Comparison of ENCODE assay signal across 28 mouse cellular contexts in the genomic region with DNA sequence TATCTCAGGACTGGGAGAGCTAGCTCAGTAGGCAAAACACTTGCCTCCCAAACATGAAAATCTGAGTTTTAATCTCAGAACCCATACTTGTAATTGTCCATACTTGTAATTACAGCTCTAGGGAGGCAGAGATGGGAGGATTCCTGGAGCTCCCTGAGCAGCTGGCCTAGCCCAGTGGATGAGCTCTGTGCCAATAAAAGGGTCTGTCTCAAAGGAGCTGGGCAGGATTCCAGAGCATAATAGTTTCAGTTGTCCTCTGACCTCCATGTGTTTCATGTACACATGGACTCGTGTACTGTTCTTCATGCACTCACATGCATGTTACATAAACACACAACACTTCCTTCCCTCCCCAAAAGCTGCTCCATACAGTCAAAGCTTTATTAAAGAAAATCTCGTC.
A peak's percentile ranks its signal among the peaks of the same experiment; 100 is the strongest.
DNase-seq lines count a peak whose midpoint lies in the region; ATAC-seq and TF ChIP-seq lines count a peak whose summit lies in the region.
"Had no signal": no experiment of that assay in that cellular context is flagged by ENCODE, and none has a peak within 500 bp of the region (broad histone marks: within the 10 kb centered on the region; RNA-seq: fewer than 3 reads in every experiment).

No protein-coding gene starts in this region.

- no peak for TF ChIP-seq POLR2A in brain, embryonic 14.5 days (IDR thresholded peaks at IDR 0.05; ENCODE audit: borderline replicate concordance, extremely low read depth, insufficient read depth, insufficient read length, poor library complexity, severe bottlenecking)

- H3K27me3 ChIP-seq in kidney, postnatal 0 days (ENCODE audit: insufficient read depth, low read length) = no peaks in the 10 kb centered on the region
- no peaks in the 10 kb centered on the region for H3K27me3 ChIP-seq in kidney, embryonic 14.5 days (ENCODE audit: control insufficient read depth, insufficient read depth, low read length)
- no peaks in the 10 kb centered on the region for H3K27me3 ChIP-seq in lung, embryonic 16.5 days (ENCODE audit: control insufficient read depth, insufficient read depth, low read depth, low read length)
- H3K27me3 ChIP-seq: forebrain, embryonic 15.5 days; hindbrain, embryonic 12.5 days; liver, embryonic 12.5 days; megakaryocyte, embryonic 14.5 days; midbrain, embryonic 12.5 days; neural tube, embryonic 12.5 days; Patski had no signal

- no peak for ATAC-seq in kidney, postnatal 0 days (replicated peaks; ENCODE audit: low FRiP score, low read depth)
- ATAC-seq in kidney, embryonic 14.5 days (ENCODE audit: low FRiP score, low TSS enrichment) = no peak
- peak; percentile 92 for ATAC-seq in lung, embryonic 16.5 days (ENCODE audit: low read depth)
- no peak for ATAC-seq in frontal cortex, adult (ENCODE audit: low TSS enrichment)
- ATAC-seq: forebrain, embryonic 15.5 days; intestine, embryonic 16.5 days; liver, embryonic 12.5 days; liver, postnatal 0 days; Patski had no signal

- WGBS in kidney, postnatal 0 days = 55% methylated on average over 2 of the region's 2 CpGs
- WGBS in kidney, embryonic 14.5 days = 72% methylated on average over 2 of the region's 2 CpGs
- WGBS in lung, embryonic 16.5 days = 35% methylated on average over 2 of the region's 2 CpGs

- H3K4me2 ChIP-seq in kidney, postnatal 0 days (ENCODE audit: low read length) = no peak overlapping the region
- H3K4me2 ChIP-seq in kidney, embryonic 14.5 days (replicated peaks; ENCODE audit: low read depth, low read length) = no peak overlapping the region
- no peak overlapping the region for H3K4me2 ChIP-seq in lung, embryonic 16.5 days (ENCODE audit: low read depth, low read length)
- H3K4me2 ChIP-seq: forebrain, embryonic 15.5 days; hindbrain, embryonic 12.5 days; liver, embryonic 12.5 days; midbrain, embryonic 12.5 days; neural tube, embryonic 12.5 days had no signal

- no peak overlapping the region for H3K4me3 ChIP-seq in kidney, postnatal 0 days (replicated peaks; ENCODE audit: low read depth, low read length)
- H3K4me3 ChIP-seq in kidney, embryonic 14.5 days (ENCODE audit: low read length) = no peak overlapping the region
- no peak overlapping the region for H3K4me3 ChIP-seq in lung, embryonic 16.5 days (ENCODE audit: low read length)
- H3K4me3 ChIP-seq: forebrain, embryonic 10.5 days; forebrain, embryonic 15.5 days; heart, embryonic 10.5 days; hindbrain, embryonic 12.5 days; layer of hippocampus, adult 2 months; left cerebral cortex, adult 2 months; liver, embryonic 12.5 days; megakaryocyte, embryonic 14.5 days; midbrain, embryonic 12.5 days; myocyte; neural tube, embryonic 12.5 days had no signal

- DNase-seq in heart, adult 11 months = peak; percentile 77
- no peak for DNase-seq in heart, adult 8-10 months (ENCODE audit: low spot score)
- peak; percentile 15 for DNase-seq in kidney, postnatal 0 days (ENCODE audit: low spot score)
- DNase-seq in lung, postnatal 14 days = no peak
- DNase-seq in brain, embryonic 14.5 days (ENCODE audit: low read depth) = peak; percentile 26
- DNase-seq: adrenal gland, postnatal 10 days; cerebellum, adult 11-12 months; cerebellum, adult 9-11 months; kidney, adult 9 months; kidney, postnatal 36 days; liver, postnatal 0 days; thymus, postnatal 4 days had no signal

- no peak for TF ChIP-seq CTCF in kidney, postnatal 0 days (IDR thresholded peaks at IDR 0.05; ENCODE audit: low read depth)
- TF ChIP-seq CTCF in brain, embryonic 14.5 days (IDR thresholded peaks at IDR 0.05; ENCODE audit: borderline replicate concordance, extremely low read depth, insufficient read depth, insufficient read length) = no peak

- H3K36me3 ChIP-seq in kidney, postnatal 0 days (ENCODE audit: insufficient read depth, low read length) = no peaks in the 10 kb centered on the region
- H3K36me3 ChIP-seq in kidney, embryonic 14.5 days (ENCODE audit: control insufficient read depth, insufficient read depth, low read length) = no peaks in the 10 kb centered on the region
- H3K36me3 ChIP-seq in lung, embryonic 16.5 days (ENCODE audit: control insufficient read depth, insufficient read depth, low read length) = no peaks in the 10 kb centered on the region
- H3K36me3 ChIP-seq: forebrain, embryonic 10.5 days; forebrain, embryonic 15.5 days; heart, embryonic 10.5 days; hindbrain, embryonic 12.5 days; liver, embryonic 12.5 days; midbrain, embryonic 12.5 days; neural tube, embryonic 12.5 days had no signal

- no peaks in the 10 kb centered on the region for H3K4me1 ChIP-seq in kidney, postnatal 0 days (replicated peaks; ENCODE audit: insufficient read depth, low read length)
- H3K4me1 ChIP-seq in kidney, embryonic 14.5 days (ENCODE audit: control insufficient read depth, insufficient read depth, low read length) = no peaks in the 10 kb centered on the region
- H3K4me1 ChIP-seq in lung, embryonic 16.5 days (replicated peaks; ENCODE audit: control insufficient read depth, insufficient read depth, low read length) = no peaks in the 10 kb centered on the region
- H3K4me1 ChIP-seq: forebrain, embryonic 10.5 days; forebrain, embryonic 15.5 days; hindbrain, embryonic 12.5 days; liver, embryonic 12.5 days; midbrain, embryonic 12.5 days; neural tube, embryonic 12.5 days had no signal

- H3K9me3 ChIP-seq in kidney, postnatal 0 days (replicated peaks; ENCODE audit: low read length) = no peaks in the 10 kb centered on the region
- no peaks in the 10 kb centered on the region for H3K9me3 ChIP-seq in kidney, embryonic 14.5 days (ENCODE audit: control insufficient read depth, low read length)
- H3K9me3 ChIP-seq in lung, embryonic 16.5 days (ENCODE audit: control insufficient read depth, low read length) = no peaks in the 10 kb centered on the region
- H3K9me3 ChIP-seq: forebrain, embryonic 10.5 days; forebrain, embryonic 15.5 days; heart, embryonic 10.5 days; hindbrain, embryonic 12.5 days; liver, embryonic 12.5 days; midbrain, embryonic 12.5 days; neural tube, embryonic 12.5 days had no signal

- no peak overlapping the region for H3K9ac ChIP-seq in kidney, postnatal 0 days (ENCODE audit: low read depth, low read length)
- no peak overlapping the region for H3K9ac ChIP-seq in kidney, embryonic 14.5 days (ENCODE audit: low read depth, low read length)
- no peak overlapping the region for H3K9ac ChIP-seq in lung, embryonic 16.5 days (ENCODE audit: low read length)
- H3K9ac ChIP-seq: forebrain, embryonic 15.5 days; hindbrain, embryonic 12.5 days; liver, embryonic 12.5 days; liver, postnatal 0 days; midbrain, embryonic 12.5 days; neural tube, embryonic 12.5 days had no signal

- no peak overlapping the region for H3K27ac ChIP-seq in kidney, postnatal 0 days
- H3K27ac ChIP-seq in kidney, embryonic 14.5 days (ENCODE audit: low read depth, low read length) = no peak overlapping the region
- no peak overlapping the region for H3K27ac ChIP-seq in lung, embryonic 16.5 days (ENCODE audit: low read length)
- H3K27ac ChIP-seq: forebrain, embryonic 10.5 days; forebrain, embryonic 15.5 days; hindbrain, embryonic 12.5 days; layer of hippocampus, adult 2 months; left cerebral cortex, adult 2 months; liver, embryonic 12.5 days; midbrain, embryonic 12.5 days; neural tube, embryonic 12.5 days had no signal

Comparison
In these comparisons a context has a peak if more than half of its experiments do, and no peak if none do; other contexts are left out.
1. DNase-seq: peak in heart, adult 11 months (single experiment), kidney, postnatal 0 days (single experiment) and brain, embryonic 14.5 days (single experiment); none in heart, adult 8-10 months (single experiment) and lung, postnatal 14 days (single experiment).